Mouse (Mus musculus): ENCODE data around the gene Tpbpa. TPM values are rescaled to one million over a fixed set of nuclear protein-coding genes. Genes with fewer than 3 reads are reported as not detected.
"Not testable (repeated sequence)": the region's sequence is repeated elsewhere in the genome, so short reads cannot be mapped to it uniquely, and the experiment has no call there.

Tpbpa gene
- polyA plus RNA-seq, 1 experiment from 2014 or later: not detected

GRCm38 (mm10) chr13:60896794-60897193 is 45.0 kb downstream of the Tpbpa start, which contains the start of gene Gm49392:
Gene Gm49392 (minus strand): TSS chr13:60896894.
- H3K36me3 ChIP-seq (ENCODE audit: control insufficient read depth, insufficient read depth, low read length); H3K4me2 ChIP-seq (ENCODE audit: low read depth, low read length, severe bottlenecking); ATAC-seq (replicated peaks; ENCODE audit: low FRiP score); H3K27me3 ChIP-seq (ENCODE audit: control insufficient read depth, insufficient read depth, low read length); H3K4me3 ChIP-seq (ENCODE audit: low read depth, low read length); DNase-seq (ENCODE audit: low spot score); H3K9me3 ChIP-seq (ENCODE audit: control insufficient read depth, low read length); H3K4me1 ChIP-seq (replicated peaks; ENCODE audit: control insufficient read depth, insufficient read depth, low read length); H3K9ac ChIP-seq (ENCODE audit: low read length); H3K27ac ChIP-seq (ENCODE audit: low read depth, low read length): not testable (repeated sequence)
- WGBS: 94% methylated on average over 6 of the region's 8 CpGs

GRCm38 (mm10) chr13:60895406-60896160 is 46.2 kb downstream of the Tpbpa start:
- Histone ChIP-seq H3K9me3 (ENCODE audit: control insufficient read depth, low read length) (no peaks in the 10 kb centered on the region), H3K27ac (ENCODE audit: low read depth, low read length) (no peak overlapping the region), H3K9ac (ENCODE audit: low read length) (no peak overlapping the region), H3K4me1 (replicated peaks; ENCODE audit: control insufficient read depth, insufficient read depth, low read length) (no peaks in the 10 kb centered on the region), H3K4me3 (ENCODE audit: low read depth, low read length) (no peak overlapping the region), H3K4me2 (ENCODE audit: low read depth, low read length, severe bottlenecking) (no peak overlapping the region), H3K27me3 (ENCODE audit: control insufficient read depth, insufficient read depth, low read length) (no peaks in the 10 kb centered on the region), H3K36me3 (ENCODE audit: control insufficient read depth, insufficient read depth, low read length) (no peaks in the 10 kb centered on the region)
- no peak for ATAC-seq (replicated peaks; ENCODE audit: low FRiP score)
- DNase-seq (ENCODE audit: low spot score): no peak

GRCm38 (mm10) chr13:60892301-60892700 is 49.5 kb downstream of the Tpbpa start:
- no peaks in the 10 kb centered on the region for H3K4me1 ChIP-seq (replicated peaks; ENCODE audit: control insufficient read depth, insufficient read depth, low read length)
- no peak overlapping the region for H3K9ac ChIP-seq (ENCODE audit: low read length)
- no peaks in the 10 kb centered on the region for H3K9me3 ChIP-seq (ENCODE audit: control insufficient read depth, low read length)
- WGBS: 93% methylated on average over 1 of the region's 1 CpGs
- no peak overlapping the region for H3K4me3 ChIP-seq (ENCODE audit: low read depth, low read length)
- no peak overlapping the region for H3K27ac ChIP-seq (ENCODE audit: low read depth, low read length)
- no peak for DNase-seq (ENCODE audit: low spot score)
- no peaks in the 10 kb centered on the region for H3K27me3 ChIP-seq (ENCODE audit: control insufficient read depth, insufficient read depth, low read length)
- no peaks in the 10 kb centered on the region for H3K36me3 ChIP-seq (ENCODE audit: control insufficient read depth, insufficient read depth, low read length)
- ATAC-seq (replicated peaks; ENCODE audit: low FRiP score): no peak
- H3K4me2 ChIP-seq (ENCODE audit: low read depth, low read length, severe bottlenecking): no peak overlapping the region

Other genes with a start within 250 kb of the Tpbpa start
- not detected in 2 replicates for gene BC051665, start 155.6 kb downstream of the Tpbpa start, polyA plus RNA-seq (2014; fragmentation: Nextera tagmentation; extraction: Ambion mirVana)
- not detected in 2 replicates for gene Ctsll3, start 139.1 kb downstream of the Tpbpa start, polyA plus RNA-seq (2014; fragmentation: Nextera tagmentation; extraction: Ambion mirVana)
- not detected in 2 replicates for gene 4930486L24Rik, start 77.5 kb downstream of the Tpbpa start, polyA plus RNA-seq (2014; fragmentation: Nextera tagmentation; extraction: Ambion mirVana)
- not detected in 2 replicates for gene Gm49392, start 45.1 kb downstream of the Tpbpa start, polyA plus RNA-seq (2014; fragmentation: Nextera tagmentation; extraction: Ambion mirVana)
- 0.88 and 2.6 TPM in 2 replicates for gene Ctla2b, start 44.5 kb downstream of the Tpbpa start, polyA plus RNA-seq (2014; fragmentation: Nextera tagmentation; extraction: Ambion mirVana)
- not detected in 2 replicates for gene Tpbpb, start 37.1 kb downstream of the Tpbpa start, polyA plus RNA-seq (2014; fragmentation: Nextera tagmentation; extraction: Ambion mirVana)
- gene Gm49393, start 6.4 kb downstream of the Tpbpa start, polyA plus RNA-seq (2014; fragmentation: Nextera tagmentation; extraction: Ambion mirVana): not detected in 2 replicates
- gene Gm49391, start 5.4 kb downstream of the Tpbpa start, polyA plus RNA-seq (2014; fragmentation: Nextera tagmentation; extraction: Ambion mirVana): 0.99 and 1.7 TPM in 2 replicates
- 12.0 and 13.3 TPM in 2 replicates for gene Ctla2a, start 5.4 kb downstream of the Tpbpa start, polyA plus RNA-seq (2014; fragmentation: Nextera tagmentation; extraction: Ambion mirVana)
- not detected in 2 replicates for gene Ctsj, start 64.0 kb upstream of the Tpbpa start, polyA plus RNA-seq (2014; fragmentation: Nextera tagmentation; extraction: Ambion mirVana)
- not detected in 2 replicates for gene Ctsq, start 98.6 kb upstream of the Tpbpa start, polyA plus RNA-seq (2014; fragmentation: Nextera tagmentation; extraction: Ambion mirVana)
- not detected in 2 replicates for gene Ctsr, start 222.3 kb upstream of the Tpbpa start, polyA plus RNA-seq (2014; fragmentation: Nextera tagmentation; extraction: Ambion mirVana)